Mouse (Mus musculus) cerebellum, adult 18-20 months (tissue): ENCODE data around the gene Hipk2.

Source experiments
- DNase-seq, 2 experiments: peaks; one replicate each; pipeline ENCODE4 v3.0.0; 2021

The Hipk2 gene

DNA sequence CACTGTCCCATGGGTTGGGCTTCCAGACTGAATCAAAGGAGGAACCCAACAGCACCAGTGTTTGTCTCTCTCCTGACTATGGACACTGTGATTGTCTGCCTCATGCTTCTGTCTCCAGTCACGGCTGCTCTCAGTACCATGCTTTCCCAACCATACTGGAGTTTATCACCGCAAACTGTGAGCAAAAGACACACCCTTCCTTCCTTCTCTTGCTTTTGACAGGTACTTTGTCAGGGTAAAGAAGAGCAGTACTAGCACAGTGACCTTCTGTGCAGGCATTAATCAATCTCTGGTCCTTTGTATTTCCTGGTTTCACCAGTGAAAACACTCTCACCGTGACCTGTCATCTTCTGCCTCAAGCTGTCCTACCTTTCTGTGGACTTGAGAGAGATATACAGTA is 25.7 kb upstream of the Hipk2 start:
- no peak for DNase-seq

DNA sequence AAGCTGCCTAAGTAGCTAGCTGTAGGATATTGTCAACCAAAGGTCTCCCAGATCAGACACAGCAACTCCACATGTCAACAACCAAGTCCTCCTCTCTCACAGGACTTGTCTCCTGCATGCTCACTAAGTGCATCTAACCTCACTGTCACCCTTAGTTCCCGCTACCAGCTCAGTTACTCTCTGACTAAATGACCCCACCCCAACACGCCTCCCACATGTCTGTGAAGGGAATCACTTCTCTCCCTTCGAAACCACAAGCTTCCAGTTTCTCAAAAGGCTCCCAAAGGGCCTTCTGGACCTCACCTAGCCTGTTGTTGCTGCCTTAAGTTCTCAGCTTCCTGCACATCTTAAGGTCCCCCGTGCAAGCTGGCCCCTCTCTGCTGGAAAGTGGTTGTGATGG is 25.2 kb upstream of the Hipk2 start:
- DNase-seq, result no peak

DNA sequence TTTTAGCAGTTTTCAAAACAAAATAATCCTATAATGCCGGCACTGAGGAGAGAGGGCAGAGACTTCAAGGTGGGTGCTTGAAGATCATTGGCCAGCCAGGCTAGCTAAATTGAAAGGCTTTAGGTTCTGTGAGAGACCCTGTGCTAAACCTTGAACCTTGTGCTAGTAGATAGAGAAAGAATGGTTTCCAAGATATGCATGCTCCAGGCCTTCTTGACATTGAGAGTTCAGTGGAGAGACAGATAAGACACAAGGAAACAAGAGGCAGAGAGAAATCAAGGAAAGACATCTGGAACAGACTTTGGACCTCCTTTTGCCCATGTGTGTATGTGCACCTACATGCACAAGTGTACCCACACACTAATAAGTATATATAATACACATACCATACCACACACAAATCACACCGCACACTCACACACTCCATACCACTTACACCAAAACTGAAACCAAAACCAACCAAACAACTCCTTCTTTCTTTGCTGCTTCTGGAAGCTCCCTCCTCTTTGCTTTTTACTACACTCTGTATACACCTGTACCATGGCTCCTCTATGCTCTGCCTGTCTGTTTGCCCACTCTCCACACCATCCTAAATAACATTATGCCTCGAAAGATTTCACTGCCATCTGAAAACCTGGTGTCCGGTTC is 24.6 kb upstream of the Hipk2 start:
- no peak for DNase-seq

DNA sequence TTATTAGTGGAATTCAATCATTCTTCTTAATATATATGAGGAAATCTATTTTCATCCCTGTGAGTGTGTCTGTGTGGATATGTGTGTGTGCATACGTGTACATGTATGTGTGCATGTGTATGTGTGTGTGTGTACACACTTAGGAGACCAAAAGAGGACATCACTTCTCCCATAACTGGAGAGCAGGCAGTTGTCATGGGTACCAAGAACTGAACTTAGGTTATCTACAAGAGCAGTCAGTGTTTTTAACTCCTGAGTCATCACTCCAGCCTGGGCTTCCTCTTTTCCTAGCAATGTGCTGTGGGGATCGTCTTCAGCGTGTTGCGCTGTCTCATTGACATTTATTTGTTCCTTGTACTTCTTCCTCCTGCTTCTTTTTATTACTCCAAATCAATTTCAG is 24.1 kb upstream of the Hipk2 start:
- no peak for DNase-seq

DNA sequence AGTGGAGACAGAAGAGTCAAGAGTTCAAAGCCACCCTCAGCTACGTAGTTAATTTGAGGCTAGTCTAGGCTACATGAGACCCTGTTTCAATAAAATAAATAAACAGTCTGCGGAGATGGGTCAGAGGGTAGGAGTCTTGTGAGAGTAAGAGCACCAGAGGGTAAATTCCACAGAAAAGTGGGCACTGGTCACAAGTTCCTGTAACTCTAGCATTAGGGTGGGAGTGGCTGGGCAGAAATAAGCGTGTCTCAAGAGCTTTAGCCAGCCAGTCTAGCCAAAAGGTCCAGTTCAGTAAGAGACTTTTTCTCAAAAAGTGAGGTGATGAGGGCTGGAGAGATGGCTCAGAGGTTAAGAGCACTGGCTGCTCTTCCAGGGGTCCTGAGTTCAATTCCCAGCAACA is 17.6 kb upstream of the Hipk2 start:
- DNase-seq, result no peak

DNA sequence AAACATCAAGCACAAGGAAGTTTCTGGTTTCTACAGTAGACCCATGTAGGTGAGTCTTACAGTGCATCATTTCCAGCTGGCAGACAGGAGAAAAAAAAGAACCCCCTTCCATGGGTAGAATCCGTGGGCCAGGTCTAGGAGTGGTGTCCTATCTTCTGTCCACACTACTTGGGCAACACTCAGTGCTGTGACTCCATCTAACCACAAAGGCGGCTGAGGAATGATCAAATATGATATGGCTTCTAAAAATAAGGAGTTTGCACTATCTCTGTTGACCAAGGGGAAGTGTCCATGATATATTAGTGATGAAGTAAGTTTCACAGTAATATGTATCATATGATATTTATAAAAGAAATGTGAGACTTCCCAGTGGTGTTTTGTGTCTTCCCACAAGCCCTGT is 16.1 kb upstream of the Hipk2 start:
- DNase-seq, result no peak

DNA sequence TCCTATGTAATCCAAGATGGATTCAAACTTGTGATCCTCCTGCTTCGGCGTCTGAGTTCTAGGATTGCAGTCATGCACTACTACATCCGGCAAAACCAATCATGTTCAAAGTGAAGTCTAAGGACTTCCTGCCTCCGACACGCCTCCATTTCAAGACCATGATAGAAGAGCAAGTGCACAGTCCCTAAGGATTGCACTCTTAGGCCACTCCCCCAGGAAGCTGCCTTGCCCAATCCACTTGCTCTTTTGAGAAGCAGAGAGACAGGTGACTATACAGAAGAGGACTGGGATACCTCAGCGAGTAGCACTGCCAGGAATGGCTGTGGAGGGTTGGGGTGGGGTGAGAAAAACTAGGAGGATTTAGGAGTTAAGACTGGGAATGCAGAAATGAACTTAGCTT is 13.2 kb upstream of the Hipk2 start:
- no peak for DNase-seq

DNA sequence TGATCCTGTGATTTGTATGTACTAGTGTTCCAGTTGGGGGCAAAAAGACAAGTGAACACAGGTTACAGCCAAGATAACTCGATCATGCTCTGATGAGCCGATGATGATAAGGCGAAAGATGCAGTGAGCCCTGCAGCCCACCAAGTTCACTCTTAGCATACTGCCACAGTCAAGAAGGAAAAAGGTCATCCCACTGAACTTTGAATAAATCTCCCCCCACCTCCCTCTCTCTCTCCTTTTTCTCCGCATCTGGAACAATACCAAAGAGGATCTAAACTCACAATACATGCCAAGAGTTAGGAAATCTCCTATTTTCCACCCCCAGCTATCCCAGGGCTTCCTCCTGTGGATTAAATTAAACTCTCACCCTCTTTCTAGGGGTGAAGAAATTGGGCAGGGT is 11.5 kb upstream of the Hipk2 start:
- DNase-seq, result no peak

DNA sequence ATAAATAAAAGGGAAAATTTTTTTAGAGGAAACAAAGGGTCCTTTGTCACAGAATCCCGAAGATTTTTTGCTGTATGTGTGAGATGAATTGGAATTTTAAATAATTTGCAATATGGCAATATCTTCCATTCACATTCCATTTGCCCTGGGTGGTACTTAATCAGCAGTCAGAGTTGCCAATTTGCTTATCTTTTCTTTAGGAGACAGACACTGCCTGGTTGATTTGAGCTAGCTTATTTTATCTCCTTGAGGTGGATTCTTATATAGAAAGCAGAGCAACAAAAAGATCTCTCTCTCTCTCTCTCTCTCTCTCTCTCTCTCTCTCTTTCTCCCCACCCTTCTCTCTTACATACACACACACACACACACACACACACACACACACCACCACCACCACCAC is 9.2 kb upstream of the Hipk2 start:
- no peak for DNase-seq

DNA sequence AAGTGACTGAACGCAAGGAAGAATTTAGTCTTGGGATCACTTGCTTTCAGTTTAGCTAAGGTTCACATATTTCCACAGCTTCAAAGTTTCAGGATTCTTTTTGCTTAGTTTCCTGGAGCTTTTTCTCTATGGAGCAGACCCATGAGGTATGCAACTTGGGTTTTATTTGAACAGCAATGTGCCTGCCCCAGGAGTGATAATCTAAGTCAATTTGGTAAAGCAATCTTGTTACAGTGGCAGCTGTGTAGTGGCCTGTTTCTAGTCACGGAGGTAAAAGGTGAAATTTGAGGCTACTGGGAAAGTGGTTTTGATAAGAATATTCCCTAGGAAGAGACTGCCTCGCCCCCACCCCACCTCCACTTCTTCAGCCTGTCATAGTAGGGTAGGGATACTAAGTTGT is 8.5 kb upstream of the Hipk2 start:
- no peak for DNase-seq

DNA sequence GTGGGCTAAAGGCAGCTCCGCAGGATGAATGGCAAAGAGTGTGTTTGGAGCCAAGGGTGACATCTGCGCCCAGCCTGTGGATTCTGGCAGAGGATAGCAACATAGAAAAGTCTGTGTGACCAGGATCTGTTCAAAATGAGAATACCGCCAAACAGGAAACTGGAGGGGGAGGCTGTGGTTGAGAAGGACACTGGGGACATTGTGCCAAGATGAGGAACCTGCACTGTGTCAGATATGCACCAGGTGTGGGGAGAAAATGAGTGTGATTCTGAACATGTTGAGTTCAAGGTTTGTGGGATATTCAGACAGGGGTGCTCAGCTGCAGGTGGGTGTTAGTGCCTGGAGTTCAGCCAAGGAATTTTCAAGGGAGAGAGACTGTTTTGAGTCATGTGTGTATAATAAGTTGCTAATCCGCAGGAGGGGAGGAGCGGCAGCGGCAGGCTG is 6.8 kb upstream of the Hipk2 start:
- DNase-seq, result peak; percentile 52 to 65

DNA sequence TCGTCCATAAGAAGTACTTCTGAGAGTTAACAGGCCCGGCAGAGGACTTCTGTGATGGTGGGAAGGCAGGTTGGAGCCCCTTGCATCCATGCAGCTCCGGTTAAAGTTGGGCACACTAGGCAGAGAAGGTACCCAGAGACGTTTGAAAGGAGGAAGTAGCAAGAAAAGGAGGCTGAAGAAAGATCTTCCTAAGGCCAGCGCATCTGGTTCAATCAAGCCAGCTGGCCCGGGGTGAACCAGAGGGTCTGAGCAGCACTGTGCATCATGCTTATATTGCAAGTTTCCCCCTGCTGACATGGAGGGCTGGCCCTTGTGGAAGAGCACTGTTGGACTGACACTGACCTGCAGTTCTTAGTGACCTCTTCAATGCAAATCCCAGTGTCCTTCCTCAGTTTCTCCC is 6.0 kb upstream of the Hipk2 start:
- no peak for DNase-seq

DNA sequence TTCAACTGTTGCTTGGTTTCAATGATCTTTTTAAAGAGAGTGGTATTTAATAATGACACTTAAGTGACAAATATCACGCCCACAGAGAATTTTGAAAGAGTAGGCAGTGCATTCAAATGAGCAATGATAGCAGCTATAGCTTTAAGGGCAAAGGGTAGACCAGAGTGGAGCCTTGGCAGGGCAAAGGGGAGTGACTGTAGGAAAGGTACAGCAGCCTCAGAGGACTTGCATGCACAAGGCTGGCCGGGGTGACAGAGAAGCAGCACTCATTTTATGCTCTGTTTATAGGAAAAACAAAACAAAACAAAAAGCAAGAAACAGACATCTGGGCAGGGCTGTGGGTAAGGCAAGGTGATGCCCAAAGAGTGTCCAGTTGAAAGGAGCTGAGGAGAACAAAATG is 5.5 kb upstream of the Hipk2 start:
- no peak for DNase-seq

DNA sequence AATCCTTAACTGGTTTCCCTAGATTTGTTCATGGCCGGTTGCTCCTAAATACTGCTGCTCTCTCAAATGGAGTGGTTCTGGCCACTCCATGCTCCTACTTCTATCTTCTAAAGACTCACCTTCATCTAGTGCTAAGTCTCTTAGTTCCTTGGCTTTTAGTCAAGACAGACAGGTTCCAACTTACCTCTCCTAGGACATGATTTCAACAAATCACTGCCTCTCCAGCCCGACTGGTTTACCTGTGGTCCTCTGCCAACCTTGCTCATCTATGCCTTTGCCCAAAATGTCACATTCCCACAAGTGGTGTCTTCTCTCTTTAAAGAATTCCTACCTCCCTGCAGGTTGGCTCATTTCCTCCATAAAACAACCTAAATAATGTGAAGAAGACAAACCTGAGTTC is 1.7 kb upstream of the Hipk2 start:
- DNase-seq, result no peak

DNA sequence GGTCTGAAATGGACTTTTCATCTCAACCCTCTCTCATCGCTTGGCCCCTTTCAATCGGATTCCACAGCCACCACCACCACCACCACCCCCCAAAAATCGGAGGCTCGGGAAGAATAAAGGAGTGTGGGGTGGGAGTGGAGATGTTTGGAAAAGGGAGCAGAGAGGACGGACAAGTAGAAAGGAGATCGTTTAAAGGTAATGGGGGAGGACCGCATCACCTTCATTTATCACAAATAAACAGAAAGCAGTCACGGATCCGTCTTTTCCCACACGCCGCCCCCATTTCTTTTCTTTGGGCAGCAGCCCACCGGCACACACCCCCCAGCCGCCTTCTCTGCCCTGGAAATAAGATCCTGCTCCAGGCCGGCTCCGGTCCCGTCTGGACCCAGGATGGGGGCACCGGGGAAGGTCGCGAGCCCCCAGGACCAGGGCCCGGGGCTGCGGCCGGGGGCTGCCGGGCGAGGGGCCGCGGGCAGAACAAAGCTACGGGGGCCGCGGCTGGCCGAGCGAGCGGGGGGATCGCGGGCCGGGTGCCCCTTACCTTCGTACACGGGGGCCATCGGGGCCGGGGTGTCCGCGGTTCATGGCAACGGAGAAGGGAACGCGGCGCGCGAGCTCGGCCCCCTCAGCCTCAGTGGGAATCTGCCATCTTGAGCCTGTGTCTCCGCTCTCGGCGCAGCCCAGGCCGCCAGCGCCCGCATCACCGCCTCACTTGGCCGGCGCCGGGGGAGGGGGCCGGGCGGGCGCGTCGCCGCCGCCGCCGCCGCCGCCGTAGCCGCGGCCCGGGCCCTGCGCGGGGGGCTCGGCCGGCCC is 501 bp downstream of the Hipk2 start, which contains the start of gene Tbxas1:
Gene Tbxas1 (plus strand): TSS at position 147 of the 813 bp plus-strand sequence.
- peak; percentile 50 to 63 for DNase-seq

DNA sequence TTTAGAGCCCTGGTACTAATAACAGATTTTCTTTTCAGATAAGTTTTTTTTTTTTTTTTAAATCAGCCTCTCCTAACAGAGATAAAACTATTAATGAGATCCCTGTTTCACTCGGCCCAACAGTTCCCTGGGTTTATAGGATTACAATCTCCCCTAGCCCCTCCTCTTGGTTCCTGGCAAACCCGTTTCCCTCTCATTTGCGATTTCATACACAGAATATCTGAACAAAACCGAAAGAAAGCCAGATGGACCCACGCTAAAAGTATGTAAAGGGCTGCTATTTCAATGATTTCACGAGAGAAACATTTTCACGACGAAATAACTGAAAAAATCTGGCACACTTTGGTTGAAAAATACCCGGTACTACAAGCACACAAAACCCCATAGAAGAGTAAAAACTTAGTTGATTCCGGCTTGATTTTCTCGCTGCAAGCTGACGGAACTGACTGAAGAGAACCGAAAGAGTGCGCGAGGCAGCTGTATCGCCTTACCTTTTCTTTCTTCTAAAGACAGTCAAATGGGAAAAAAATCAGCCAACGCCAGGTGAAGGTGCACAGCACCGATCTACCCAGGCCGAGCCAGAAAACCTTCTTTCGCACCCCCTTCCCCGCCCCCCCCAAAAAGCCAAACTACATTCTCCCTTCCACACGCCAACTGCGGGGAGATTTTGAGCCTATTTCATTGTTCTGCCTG is 1.3 kb downstream of the Hipk2 start:
- peak in 1 of 2 experiments; percentile 16 for DNase-seq

DNA sequence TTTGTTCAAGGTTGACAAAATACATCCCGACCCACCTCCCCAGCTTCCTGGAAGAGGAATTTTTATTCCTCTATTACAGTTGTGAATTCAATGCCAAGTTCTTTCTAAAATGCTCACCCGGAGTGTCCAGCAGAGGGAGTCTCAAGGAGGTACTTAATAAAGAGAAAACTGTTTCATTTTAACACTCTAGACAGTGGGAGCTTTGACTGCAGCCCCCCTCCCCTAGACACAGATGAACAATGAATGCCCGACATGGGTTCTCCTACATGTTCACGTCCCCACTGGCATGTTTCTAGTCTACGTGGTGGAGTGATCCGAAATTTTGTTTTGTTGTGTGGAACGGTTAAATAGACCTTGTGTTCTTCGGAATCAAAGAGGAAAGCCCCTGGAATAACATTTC is 1.9 kb downstream of the Hipk2 start:
- peak; percentile 68 to 70 for DNase-seq

DNA sequence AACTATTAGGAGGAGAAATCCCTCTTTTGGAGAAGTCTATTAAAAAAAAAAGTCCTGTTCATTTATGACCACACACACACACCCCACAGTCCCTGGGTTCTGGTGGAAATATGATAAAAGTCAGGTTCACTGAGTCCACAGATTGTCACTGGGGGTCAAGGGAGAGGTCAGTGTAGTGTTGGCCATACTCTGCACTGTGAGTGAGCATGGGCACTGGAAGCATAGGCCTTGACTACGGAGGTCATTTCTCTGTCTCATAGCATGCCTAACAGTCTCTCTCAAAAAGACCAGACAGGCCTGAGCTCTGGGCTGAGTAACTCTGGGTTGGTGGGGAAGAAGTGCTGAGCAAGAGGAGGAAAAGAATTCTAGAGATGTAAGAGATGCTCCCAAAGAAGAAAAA is 2.6 kb downstream of the Hipk2 start:
- no peak for DNase-seq

DNA sequence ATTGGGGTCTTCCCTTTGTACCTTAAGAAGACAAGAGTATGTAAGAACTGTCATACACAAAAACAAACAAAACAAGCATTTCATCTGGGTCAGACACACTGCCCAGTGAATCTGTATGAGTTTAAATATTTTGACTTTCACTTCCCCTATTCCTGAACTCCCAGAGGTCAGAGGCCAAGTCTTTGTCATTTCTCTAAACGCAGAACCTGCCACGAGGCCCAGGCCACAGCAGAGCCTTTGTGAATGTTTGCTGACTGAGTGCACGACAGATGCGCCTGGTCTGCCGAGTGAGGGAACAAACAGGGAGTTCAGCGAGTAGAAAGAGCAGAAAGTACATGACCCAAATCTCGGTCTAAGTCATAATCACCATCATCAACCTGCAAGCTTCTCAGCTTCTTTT is 4.9 kb downstream of the Hipk2 start:
- no peak for DNase-seq

DNA sequence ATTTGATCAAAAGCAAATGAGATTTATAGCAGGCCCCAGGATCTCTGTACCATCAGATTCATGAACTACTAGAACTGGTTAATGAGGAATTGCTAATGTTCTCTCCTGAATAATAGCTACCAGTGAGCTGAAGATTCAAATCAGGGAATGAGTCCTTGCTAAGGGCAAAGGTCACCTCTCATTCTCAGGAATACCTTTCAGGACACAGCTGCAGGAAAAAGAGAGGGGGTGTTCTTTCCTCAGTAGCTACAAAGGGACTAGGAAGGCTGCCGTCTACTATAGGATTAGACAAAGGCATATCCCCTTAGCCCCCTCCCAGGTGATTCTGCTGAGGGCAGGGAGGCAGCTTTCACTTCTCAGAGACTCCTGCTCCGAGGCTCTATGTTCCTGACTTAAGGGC is 5.9 kb downstream of the Hipk2 start:
- no peak for DNase-seq

DNA sequence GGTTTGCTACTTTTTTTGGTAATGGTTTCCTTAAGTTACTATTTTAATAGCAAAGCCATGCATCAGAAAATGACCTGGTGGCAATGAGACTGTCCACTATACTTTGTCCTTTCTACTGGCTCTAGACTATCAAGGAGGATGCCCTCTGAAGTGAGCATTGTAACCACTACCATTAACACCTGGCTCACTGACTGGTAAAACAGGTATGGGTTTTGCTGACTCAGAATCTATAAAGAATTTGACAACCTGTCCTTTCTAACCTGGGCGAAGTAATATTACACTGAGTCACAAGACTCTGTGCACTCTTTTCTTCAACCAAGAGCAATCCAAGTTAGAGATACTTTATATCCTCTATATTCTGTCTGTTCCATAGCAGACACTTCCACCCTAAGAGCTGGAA is 7.0 kb downstream of the Hipk2 start:
- no peak for DNase-seq

DNA sequence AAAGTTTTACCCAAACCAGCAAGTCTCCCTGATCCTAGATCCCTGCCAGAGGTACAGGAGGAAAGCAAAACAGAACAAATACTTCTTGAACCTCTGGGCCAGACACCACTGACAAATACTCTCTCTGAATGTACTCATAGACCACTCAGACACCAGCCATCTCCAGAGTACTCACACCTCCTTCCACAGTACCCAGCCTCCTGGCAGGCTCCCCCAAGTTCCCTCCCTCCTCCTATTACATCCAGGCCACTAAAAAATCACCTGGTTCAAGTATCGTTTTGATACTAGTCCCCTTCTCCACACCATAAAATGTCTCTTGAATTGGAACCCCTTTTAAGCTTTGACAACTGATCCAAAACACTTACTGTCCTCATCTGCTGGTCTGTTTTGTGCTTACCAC is 8.7 kb downstream of the Hipk2 start:
- DNase-seq, result no peak

DNA sequence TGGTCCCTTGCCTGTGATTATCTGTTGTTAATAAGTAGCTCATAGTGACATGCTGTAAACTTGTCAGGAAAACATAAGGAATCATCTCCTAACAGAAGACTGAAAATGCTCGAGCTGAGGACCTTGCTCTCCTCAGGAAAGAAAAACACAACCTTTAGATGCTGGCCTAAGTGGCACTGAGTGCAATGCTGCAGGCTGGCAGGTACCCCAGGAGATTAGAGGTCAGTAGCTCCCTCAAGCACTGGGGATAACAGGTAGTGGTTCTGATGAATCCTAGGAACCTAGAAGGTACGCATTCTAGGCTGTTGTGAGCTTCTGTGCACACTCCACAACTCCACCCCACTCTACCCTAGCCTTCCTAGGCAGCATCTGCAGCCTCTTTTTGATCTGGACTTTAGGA is 9.2 kb downstream of the Hipk2 start:
- DNase-seq, result no peak

DNA sequence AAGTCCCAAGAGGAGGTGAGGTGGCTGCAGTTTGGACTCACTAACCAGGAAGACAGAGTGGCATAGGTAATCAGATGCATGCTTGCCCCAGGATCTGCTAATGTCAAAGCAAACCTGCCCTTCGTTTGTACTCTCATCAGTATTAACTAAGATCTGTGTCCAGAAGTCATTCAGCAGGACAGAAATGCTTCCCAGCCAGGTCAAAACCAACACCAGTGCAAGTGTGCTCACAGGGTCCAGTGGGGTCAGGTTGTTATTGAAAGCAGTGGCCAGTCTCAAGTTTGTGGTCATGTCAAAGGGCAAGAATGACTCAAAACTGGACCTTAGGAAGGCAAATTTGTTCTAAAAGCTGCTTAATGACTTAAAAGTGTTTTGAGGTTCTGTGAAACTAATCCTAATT is 9.6 kb downstream of the Hipk2 start:
- no peak for DNase-seq
